Mouse (Mus musculus) granulocyte monocyte progenitor cell, adult 5-6 weeks (primary cell): ENCODE measurements around the gene Chmp6. TPM values are rescaled to one million over a fixed set of nuclear protein-coding genes. Genes with fewer than 3 reads are reported as not detected.

Experiments
- ATAC-seq: replicated peaks from 2 replicates; pipeline ENCODE4 v1.8.0; 2016; ENCODE audit warnings: mild to moderate bottlenecking, moderate TSS enrichment, inconsistent platforms; ENCODE audit not compliant: poor library complexity, severe bottlenecking
- total RNA-seq, 2 experiments: library from RNA; stranded (forward) in 1 of 2; stranded (reverse) in 1 of 2; fragments of 200-712, 200-1000 nt in 1 of 2; fragments of >200 nt in 1 of 2; fragmentation: Nextera tagmentation in 1 of 2; gene quantifications; 2 replicates each; pipeline ENCODE4 v1.2.3; 2014 to 2017

Chmp6 gene
- total RNA-seq (2014; fragmentation: Nextera tagmentation), result 15.9 and 18.0 TPM in 2 replicates
- total RNA-seq (2017), result 60.8 and 73.0 TPM in 2 replicates

DNA sequence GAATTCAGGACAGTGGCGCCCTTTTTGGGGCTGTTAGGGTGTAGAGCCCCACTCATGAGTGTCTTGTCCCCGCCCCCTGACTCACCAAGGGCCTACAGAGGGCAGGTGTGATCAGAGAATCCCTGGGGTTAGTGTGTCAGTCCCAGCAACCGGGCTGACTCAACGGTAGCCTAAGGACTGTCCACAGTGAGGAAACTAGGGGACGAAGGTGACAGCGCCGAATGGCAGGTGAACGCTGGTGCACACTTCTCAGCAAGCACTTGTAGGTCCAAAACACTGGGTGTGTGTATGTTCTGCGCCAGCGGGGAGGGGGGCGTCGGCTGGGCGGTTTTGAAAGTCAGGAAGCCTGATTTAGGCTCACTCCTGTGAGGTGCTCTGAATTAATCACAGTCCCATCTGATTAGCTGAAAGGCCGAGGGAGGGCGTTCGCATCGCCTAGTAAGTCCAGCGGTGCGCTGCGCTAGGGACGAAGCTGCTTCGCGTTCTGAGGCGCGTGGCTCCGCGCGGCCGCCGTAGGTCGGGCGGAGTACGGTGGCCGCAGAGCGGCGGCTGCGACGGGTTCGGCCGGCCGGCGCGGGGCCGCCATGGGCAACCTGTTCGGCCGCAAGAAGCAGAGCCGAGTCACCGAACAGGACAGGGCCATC, at the start of gene Chmp6:
Gene Chmp6 (plus strand): TSS at position 151 of the 644 bp plus-strand sequence.
- ATAC-seq, result peak; percentile 69

DNA sequence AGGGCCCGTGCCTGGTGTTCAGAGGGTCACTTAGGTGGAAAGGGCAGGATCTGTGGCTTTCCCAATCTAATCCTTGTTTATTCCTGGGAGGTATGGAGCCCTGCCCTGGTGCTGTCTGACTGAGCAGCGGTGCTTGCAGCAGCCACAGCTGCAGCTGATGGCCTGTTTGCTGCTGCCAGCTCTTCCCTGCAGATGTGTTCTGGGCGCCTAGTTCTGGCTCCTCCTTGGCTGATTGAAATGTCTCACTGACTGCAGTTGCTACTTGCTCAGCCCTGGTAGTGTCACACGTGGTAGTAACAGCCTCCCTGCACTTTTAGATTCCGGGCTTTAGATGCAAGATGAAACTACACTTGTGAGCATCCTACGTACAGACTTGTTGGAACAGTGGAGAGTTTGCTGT, 46.4 kb upstream of the Chmp6 start:
- no peak for ATAC-seq

DNA sequence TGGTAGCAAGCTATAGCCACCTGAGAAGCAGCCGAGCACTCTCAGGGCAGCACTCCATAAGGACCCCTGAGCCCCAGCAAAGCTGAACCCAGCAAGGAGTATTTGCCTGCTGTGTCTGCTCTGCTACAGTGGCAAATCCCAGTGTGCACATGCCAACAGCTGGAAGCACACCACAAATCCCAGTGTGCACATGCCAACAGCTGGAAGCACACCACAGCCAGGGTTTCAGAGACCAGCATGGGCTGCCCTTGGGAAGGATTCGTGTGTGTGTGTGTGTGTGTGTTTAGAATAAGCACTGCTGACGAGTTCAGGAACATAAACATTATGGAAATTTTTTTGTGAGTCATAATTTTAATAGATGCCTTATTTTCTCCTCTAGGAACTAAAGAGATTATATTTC, 45.1 kb upstream of the Chmp6 start:
- no peak for ATAC-seq

DNA sequence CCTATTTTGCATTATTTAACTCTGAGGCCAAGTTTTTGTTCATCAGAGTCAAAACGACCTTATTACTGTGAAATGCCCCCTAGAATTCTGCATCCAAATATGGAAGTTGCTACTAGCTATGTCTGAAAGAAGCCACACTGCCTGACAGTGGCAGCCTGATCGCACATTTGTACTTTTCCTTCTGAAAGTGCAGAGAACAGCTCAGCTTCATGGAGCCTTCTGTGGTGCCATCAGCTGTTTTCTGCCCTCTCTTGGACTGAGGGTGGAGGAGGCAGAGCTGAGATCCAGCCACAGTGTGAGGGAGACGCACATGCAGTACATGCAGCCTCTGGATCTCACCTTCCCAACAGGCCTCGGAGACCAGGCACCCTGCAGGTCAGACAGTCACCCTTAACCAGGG, 44.7 kb upstream of the Chmp6 start:
- no peak for ATAC-seq

DNA sequence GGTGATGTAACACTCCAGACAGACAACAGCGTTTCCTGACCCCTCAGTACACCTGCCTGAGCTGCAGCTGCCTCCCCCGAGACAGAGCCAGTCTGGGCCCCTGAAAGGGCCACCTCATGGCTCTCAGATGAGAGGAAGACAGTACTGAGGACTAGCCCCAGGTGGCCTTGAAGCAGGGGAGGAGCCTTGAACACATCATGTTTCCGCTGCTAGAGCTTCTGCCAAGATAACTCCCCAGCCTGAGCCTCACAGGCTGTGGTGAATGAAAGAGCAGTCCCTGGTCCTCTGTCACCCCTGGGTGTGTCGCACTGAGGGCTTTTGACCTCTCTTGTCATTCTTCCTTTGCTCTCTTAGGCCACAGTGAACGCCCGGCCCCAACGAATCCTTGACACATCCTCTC, 42.1 kb upstream of the Chmp6 start:
- ATAC-seq, result no peak

DNA sequence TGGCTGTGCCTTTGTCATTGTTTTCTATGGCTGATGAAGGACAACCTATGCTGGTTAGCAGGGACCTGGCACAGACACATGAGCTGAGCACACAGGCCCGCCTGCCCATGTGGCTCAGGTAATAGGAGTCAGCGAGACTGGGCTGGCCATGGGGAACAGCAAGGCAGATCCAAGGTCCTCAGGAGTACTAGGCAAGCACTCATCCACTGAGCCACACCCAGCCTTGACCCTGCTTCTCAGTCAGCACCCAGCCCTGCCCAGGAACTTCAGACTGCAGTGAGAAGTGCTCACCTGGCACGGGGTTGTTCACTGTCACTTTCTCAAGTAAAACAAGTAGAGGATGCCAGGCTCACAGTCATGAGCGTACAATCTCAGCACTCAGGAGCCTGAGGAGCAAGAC, 39.6 kb upstream of the Chmp6 start:
- ATAC-seq, result no peak

DNA sequence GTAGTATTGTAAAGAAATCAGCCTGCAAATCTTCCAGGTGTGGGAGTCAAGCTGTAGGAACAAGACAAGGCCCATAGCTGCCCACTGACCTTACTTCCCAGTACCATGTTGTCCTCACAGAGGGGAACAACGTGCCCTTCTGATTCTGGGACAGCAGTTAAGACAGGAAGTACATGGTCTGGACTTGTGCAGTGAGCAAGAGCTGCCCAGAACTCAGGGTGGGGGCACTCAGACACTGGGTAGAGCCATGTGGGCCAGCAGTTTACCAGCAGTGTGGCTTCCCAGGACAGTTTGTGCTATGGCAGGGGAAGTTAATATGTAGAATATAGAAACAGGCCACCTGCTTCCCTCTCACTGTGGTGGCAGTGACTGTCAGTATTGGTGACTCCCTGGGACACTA, 38.4 kb upstream of the Chmp6 start:
- ATAC-seq, result peak; percentile 48

DNA sequence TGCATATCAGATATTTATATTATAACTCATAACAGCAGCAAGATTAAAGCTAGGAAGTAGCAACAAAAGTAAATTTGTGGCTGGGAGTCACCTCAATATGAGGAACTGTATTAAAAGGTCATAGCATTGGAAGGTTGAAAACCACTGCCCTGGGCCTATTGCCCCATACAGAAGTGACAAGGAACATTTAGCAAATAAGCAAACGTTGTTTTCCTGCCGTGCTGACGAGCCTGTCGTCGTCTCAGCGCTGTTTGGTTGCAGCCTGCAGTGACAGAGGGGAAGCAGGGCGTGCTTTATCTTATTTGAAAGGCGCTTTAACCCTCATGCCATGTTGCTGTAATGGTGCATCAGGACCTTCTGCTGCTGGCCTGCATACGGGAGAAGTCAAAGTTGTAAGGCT, 37.6 kb upstream of the Chmp6 start:
- peak; percentile 81 for ATAC-seq

DNA sequence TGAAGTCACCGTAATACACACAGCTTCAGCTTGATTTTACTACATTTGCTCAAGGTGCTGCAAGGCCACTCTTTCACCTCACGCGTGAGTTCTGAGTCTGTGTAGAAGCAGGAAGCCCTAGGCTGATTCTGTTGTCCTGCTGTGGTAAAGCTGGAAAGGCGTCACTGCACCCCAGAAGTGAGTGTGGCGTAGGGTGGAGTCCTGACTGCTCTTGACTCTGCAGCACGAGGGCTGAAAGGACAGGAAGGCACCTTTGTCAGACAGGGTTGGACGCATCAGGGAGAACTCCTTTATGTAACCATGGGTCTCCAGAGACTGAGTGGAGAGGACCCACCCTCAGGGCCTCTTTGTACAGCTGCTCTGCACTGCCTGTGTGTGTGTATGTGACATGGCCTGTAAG, 36.1 kb upstream of the Chmp6 start:
- ATAC-seq, result no peak

DNA sequence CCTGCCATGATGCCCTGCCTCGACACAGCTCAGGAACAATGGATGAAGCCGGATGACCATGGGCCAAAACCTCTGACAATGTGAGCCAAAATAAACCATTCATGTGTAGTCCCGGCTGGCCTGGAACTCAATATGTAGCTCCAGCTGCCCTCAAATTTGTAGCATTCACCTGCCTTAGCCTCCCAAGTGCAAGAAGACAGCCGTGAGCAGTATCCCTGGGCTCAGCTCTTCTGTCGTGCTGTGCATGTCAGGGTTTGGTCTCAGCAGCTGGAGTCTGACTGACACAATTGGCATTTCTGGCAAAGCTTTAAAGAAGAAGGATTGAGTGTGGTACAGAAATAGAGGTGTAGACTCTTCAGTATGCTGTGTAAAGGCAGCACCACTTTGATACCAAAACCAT, 33.7 kb upstream of the Chmp6 start:
- ATAC-seq, result no peak

DNA sequence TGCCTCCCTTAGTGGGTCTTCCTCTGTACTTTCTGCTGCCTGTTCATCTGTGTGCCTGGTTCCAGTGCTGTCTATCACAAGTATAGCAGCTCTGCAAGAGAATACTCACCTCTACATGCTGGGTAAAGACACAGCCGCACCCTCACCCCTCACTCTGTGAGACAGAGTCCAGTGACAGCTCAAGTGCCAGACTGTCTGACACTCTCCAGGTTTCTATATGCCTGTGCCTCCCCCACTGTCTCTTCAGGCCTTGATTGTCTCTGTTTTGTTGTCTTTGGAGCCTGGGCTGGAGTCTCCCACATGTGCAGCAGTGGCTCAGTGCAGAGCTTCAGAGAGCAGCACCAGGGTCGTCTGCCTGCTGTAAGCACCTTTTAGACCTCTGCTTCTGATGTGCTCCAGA, 29.6 kb upstream of the Chmp6 start:
- no peak for ATAC-seq

DNA sequence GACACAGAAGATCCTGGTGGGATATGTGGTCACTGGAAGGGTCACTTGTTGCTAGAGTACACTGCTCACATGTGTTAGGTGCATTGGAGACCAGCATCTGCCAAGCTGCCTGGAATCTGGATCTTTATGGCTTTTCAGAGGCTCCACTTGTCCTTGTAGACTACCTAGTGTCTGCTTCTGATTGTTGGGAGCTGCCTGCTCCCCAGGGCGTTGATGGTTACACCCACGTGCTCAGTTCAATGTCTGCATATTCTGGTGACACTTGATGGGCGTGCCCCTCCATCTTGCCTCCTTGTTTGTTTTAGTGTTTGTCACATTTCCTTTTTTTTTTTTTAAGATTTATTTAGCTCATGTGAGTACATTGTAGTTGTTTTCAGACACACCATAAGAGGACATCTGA, 23.3 kb upstream of the Chmp6 start:
- ATAC-seq, result no peak

DNA sequence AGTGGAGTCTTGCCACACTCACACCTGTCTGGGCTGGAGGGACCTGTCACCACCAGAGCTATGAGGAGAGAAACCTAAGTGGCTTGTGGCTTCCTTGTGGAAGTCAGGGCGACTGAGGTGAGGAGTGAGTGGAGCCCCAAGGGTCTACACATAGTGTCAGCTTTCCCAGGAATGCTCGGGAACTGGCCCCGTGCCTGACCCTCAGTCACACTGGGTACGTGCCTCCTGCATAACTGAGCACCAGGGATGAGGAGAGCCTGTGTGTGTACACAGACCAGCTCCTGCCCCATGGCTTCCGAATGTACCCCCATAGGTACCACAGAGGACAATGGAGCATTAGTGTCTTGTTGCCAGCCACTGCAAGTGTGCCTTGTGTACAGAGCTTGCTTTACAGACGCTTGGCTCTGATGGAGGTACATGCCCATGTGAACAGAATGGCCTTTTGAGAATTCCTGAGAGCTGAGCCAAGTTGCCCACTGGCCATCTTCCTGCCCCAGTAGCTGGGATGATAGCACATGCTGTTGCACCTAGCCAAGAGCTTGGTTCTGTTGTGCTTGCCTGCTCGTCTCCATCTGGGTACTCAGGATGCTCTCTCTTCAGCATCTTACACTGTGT, 21.5 kb upstream of the Chmp6 start:
- no peak for ATAC-seq

DNA sequence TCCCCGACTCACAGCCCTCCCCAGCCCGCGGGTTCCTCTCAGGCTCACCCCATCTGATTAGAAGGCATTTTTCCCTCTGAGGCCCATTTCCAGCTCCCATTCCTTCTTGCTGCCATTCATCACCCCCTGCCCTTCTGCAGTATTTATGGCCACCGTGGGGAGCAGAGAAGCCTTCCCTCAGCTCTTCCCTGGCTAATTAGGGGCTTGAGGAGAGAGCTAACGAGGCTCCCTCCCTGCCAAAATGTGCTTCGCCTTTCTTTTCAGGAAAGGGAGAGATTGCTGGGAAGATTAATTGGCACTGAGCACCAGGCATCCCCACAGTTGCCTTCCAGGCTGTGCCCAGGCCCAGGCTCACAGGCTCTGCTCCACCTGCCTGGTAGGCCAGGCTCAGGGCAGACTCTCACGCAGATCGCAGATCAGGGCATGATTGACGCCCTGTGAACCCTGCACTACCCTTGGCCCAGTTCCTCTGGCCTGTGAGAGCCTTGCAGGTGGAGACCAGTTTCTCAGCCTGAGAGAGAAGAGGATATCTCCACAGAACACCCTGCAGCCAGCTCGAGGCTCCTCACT, 19.5 kb upstream of the Chmp6 start:
- ATAC-seq, result no peak

DNA sequence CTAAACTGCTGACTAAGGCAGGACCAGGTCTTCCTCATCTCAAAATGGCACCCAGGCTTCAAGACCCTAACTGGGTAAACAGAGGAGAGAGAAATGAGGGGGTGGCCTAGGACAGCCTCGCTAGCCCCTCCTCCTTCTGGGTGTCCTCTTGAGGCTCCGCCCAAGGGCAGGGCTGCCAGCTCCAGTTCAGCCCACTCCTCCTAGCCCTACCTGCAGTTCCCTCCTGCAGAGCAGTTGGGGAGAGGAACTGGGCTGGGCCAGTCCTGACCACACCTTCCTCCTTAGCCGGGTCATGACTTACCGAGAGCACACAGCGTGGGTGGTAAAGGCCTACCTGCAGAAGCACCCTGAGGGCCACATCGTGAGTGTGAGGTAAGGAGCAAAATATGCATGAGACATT, 18.6 kb upstream of the Chmp6 start:
- ATAC-seq, result peak; percentile 69

DNA sequence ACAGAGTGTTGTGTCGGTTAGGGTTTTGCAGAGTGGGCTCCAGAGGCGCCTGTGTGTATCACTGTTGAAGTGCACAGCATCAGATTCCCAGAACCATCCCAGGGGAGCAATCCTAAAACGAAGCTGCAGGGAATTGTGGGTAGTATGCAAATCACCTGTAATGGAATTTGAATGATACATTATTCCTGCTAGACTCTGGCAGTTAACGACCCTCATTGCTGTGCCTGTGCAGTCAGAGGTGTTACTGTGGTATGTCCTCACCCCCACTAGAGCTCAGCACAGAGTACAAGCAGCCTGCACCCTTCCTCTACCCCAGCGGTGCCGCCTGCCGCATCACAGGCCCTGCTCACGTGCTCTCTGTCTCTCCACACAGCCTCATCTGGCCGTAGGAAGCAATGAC, 16.2 kb upstream of the Chmp6 start:
- ATAC-seq, result no peak

DNA sequence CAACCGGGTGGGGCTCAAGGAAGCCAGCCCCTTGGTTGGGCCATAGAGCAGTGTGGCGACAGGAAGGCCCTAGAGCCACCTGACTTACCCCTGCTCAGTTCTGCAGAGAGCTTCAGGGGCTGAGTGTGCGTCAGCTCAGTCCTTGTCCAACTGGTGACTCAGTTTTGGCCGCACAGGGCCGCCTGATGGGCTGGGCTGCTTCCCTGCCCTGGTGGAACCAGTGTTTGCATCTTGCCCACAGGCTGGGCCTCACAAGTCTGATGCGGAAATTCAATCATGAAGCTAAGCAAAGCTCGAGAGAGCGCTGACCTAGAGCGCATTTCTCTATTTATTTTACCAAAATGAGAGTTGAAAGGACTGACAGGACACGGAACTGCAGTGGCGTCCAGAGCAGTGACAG, 14.3 kb upstream of the Chmp6 start:
- no peak for ATAC-seq

DNA sequence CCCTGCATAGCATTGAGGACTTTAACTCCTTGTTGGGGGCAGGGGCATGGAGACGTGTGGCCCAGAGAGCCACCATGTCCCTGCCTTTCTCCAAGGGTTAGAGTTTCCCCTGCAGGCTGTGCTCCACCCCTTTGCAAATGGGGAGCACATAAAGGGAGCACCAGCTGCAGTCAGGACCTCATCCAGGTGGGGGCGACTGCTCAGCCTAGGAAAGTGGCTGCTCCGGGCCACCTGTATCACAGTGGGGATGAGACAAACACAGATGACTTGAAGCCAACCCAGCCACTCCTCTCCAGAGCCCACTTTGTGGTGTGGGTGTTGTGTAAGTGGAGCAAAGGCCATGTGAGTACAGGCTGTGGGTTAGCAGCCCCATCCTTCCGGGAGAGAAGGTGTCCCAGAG, 12.1 kb upstream of the Chmp6 start:
- ATAC-seq, result 0 out of 2 replicates have a peak, but pooled peaks have one; percentile 17

DNA sequence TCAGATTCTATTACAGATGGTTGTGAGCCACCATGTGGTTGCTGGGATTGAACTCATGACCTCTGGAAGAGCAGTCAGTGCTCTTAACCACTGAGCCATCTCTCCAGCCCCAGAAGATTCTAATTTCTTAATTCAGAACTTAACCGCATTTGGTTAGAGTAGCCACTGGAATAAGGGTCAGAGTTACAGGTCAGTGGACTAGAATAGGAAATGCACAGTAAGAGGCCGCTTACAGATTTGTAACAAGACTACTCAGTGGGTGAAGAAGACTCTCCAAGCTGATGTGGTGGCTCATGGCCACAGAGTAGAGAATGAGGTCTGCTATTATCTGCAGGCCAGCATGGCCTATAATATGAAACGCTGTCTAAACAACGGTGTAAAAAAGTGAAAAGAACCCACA, 10.3 kb upstream of the Chmp6 start:
- no peak for ATAC-seq

DNA sequence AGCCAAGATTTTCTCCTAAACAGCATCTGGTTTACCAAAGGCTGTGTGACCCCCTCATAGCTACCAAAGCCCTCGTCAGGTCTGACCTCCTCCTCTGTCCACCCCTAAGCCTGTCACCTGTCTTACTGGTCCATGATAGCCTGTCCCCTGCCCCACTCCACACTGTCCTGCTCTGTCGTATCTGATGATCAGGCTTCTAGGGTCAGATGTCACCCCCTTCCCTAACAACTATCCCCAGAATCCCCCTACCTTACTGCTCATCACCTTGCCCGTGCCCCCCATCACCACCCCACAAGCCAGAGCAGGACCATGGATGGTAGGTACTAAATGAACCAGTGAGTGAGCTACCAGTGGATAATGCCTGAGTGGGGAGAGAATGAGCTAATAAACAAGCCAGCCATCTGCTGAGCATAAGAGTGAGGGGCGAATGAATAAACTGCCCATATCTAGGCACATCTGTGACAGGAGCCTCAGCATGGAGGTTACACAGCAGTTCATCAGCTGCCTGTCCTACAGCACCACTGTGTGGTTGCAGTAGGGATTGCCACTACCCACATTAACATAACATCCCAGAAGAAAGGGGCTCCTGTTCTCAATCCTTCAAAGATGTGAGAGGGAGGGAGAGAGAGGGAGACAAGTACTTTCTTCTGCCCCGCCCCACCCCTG, 8.5 kb upstream of the Chmp6 start:
- ATAC-seq, result peak; percentile 67

DNA sequence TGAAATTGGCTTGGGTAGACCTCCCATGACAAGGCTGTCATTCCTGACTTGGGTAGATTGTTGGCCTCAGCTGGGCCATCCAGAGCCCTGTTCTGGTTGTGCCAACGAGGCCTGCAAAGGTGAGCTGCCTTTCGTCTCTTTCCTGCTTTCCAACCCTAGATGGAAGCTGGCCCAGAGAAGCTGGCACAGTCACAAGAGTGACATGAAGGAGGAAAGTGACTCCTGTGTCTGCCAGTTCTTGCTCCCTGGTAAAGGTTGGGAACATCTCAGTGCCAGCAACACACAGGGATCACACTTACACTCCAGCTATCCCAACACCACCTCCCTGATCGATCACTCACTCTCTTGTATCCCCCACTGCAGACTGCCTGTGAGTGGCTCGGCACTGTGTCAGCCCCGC, 7.4 kb upstream of the Chmp6 start:
- no peak for ATAC-seq
